Mouse (Mus musculus) neutrophil, adult 59 days (primary cell): ENCODE results near the gene Bpifa3. TPM values are rescaled to one million over a fixed set of nuclear protein-coding genes. Genes with fewer than 3 reads are reported as not detected.

Experiments used
- total RNA-seq, 2 experiments: library from RNA; stranded (reverse); gene quantifications; 1 replicate in 1 of 2; 2 replicates in 1 of 2; pipeline ENCODE4 v1.2.4; 2023

Bpifa3 gene
- not detected for total RNA-seq

GRCm38 (mm10) chr2:154130120-154130519 is at the start of gene Bpifa3:
Bpifa3 (plus strand) TSS chr2:154130336.

GRCm38 (mm10) chr2:154142580-154142979 is 12.4 kb downstream of the Bpifa3 start, which contains the start of gene Bpifa1:
Bpifa1 (plus strand) TSS chr2:154142880.

GRCm38 (mm10) chr2:154162307-154162706 is 32.2 kb downstream of the Bpifa3 start, which contains the start of gene Bpifa5:
Bpifa5 (plus strand) TSS chr2:154162607.

Other genes with a start within 250 kb of the Bpifa3 start
- not detected for gene Bpifb6, start 229.9 kb upstream of the Bpifa3 start, total RNA-seq
- not detected for gene Bpifb3, start 212.1 kb upstream of the Bpifa3 start, total RNA-seq
- not detected for gene Bpifb4, start 192.1 kb upstream of the Bpifa3 start, total RNA-seq
- gene Bpifa6, start 155.4 kb upstream of the Bpifa3 start, total RNA-seq: not detected
- not detected for gene Bpifa2, start 122.1 kb upstream of the Bpifa3 start, total RNA-seq
- not detected for gene Bpifa1, start 12.5 kb downstream of the Bpifa3 start, total RNA-seq
- not detected for gene Bpifa5, start 32.3 kb downstream of the Bpifa3 start, total RNA-seq
- gene Bpifb1, start 60.5 kb downstream of the Bpifa3 start, total RNA-seq: not detected
- gene Bpifb5, start 93.4 kb downstream of the Bpifa3 start, total RNA-seq: not detected
- gene Bpifb9a, start 127.5 kb downstream of the Bpifa3 start, total RNA-seq: not detected
- not detected for gene Bpifb9b, start 176.9 kb downstream of the Bpifa3 start, total RNA-seq
- 1 to 10 TPM; 4.1 to 5.6 TPM for gene Cdk5rap1, start 242.7 kb downstream of the Bpifa3 start, total RNA-seq